Mouse (Mus musculus): ENCODE measurements around the gene Lars2.

The Lars2 gene

GRCm38 (mm10) chr9:123480253-123480921, 113.7 kb downstream of the Lars2 start:
- WGBS, result 68% methylated on average over 18 of the region's 18 CpGs

DNA sequence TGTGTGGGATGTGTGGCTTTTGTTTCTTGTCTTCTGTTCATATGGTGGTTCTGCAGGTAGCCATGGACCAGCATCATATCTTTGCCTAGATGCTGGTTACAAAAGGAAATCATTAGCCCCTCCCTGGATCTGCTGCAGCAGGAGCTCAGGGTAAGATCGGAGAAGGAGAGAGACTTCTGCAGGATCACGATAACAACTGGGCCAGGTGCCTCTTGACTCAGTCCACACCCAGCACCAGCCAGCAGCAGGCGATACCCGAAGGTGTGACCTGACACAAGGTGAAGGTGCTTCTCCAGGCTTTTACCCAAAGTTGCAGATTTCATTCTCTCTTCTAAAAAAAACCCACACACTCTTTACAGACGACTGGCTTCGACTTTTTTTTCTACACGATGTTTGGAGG, 114.4 kb downstream of the Lars2 start:
- 48% methylated on average over 7 of the region's 7 CpGs for WGBS

DNA sequence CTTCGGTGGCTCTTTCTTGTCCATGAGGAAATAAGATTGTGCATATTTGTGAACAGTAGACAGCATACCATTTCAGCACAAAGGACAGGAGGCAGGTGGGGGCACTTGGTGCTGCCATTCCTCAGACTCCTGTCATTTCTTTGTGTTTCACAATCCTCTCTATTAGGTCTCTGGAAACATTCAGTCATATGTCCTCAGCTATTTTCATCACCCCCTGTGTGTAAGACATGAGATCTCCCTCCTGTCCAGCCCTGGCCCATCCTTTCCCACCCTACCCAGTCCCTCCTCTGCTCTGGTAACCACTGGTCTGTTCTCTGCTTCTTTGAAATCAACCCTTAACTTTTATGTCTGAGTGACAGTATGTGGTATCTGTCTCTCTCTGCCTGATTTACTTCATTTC, 116.9 kb downstream of the Lars2 start:
- WGBS, result 78% methylated on average over 1 of the region's 1 CpGs

DNA sequence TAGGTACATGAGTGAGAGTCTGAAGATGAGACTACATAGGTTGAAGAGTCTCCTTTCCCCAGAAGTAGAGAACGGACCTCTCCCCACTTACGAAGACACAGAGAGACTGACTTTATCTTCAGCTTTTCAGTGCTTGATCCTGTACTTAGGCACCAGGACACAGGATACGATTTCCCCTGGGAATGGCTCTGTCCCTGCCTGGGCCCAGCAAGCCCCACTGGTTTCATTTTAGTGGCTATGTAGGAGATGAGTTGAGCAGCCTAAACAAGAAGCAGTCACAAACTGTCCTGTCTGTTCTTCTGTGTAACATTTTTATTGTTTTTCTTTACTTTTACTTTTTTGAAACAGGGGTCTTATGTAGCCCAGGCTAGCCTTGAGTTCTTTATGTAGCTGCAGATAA, 118.1 kb downstream of the Lars2 start:
- 81% methylated on average over 3 of the region's 3 CpGs for WGBS

DNA sequence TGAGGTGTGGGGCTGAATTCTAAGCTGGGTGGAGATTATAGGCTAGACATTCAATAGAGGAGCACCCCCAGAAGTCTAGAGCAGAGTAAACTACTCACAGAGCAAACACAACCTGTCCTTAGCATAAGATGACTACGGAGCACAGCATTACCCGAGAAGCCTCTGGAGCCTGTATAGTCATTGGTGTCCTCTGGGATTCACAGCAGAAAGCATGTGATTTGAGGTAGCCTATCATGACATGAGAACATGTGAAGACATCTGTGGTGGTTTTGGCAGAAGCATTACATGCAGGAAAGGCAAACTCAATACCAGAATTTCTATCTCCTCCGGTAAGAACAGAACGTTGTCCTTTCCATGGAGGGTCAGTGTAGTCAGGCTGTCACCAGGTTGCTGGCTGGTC, 118.8 kb downstream of the Lars2 start:
- WGBS, result 94% methylated on average over 4 of the region's 4 CpGs

DNA sequence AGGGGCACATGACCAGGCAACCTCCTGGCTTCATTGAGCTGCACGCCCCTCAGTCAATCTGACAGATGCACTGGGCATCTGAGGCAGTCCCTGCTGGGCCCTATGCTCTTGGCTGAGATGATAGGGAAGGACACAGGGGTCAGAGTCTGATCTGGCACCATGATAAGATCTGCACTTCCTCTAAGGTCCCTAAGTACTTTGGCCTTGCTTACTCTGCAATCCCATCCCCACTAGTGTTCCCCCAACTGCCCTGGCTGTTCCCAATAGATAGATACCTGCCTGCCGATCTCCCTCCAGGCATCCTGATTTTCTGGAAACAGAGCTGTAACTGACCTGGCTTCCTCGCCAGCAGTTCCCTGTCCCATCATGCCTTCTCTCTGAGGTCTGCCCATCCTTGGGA, 119.9 kb downstream of the Lars2 start:
- WGBS, result 88% methylated on average over 3 of the region's 3 CpGs

GRCm38 (mm10) chr9:123489073-123489472, 122.3 kb downstream of the Lars2 start:
- WGBS, result 74% methylated on average over 2 of the region's 2 CpGs

DNA sequence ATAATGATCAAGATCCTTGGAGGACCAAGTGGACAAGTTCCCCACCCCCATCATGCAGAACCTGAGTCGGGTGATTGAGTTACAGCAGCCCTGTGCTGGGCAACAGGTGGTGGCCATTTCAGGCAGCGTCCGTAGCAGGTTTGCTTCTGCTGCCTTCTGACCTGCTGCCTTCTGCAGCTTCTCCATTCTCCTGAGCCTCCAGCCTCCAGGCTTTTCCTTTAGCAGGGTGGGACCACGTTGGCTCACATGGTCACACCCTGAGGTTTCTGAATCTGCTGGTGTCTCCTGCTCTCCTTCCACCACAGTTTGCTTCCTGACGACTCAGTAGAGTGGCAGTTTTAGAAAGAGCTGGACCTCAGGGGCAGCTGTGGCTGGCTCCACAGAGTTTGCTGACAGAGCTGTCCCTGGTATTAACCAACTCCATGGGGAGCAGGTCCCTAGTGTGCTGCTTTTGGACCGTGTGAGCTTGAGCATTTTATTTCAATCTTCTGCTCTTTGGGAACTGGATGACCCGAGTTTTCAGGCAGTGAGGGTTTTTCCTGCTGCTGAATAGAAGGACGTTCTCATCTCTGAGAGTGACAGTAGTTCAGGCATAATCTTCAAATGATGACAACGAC, 123.1 kb downstream of the Lars2 start:
- 74% methylated on average over 9 of the region's 9 CpGs for WGBS

DNA sequence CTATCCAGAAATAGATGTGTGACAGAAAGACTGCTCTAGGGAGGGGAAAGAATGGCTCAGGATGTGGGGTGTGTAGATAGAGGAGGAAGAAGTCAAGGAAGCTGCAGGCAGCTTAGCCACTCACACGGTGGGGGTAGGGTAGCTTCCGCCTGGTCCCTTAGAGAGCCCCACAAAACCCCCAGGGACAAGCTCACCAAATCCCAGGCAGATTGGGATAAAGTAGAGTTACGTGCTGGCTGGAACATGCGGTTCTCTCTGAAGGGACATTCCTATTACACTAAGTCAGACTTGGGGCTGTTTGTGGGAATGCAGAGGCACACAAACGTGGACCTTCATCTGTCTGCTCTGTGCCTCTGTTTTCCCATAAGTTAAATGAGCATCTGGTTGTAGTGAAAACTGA, 124.2 kb downstream of the Lars2 start:
- 76% methylated on average over 5 of the region's 5 CpGs for WGBS

DNA sequence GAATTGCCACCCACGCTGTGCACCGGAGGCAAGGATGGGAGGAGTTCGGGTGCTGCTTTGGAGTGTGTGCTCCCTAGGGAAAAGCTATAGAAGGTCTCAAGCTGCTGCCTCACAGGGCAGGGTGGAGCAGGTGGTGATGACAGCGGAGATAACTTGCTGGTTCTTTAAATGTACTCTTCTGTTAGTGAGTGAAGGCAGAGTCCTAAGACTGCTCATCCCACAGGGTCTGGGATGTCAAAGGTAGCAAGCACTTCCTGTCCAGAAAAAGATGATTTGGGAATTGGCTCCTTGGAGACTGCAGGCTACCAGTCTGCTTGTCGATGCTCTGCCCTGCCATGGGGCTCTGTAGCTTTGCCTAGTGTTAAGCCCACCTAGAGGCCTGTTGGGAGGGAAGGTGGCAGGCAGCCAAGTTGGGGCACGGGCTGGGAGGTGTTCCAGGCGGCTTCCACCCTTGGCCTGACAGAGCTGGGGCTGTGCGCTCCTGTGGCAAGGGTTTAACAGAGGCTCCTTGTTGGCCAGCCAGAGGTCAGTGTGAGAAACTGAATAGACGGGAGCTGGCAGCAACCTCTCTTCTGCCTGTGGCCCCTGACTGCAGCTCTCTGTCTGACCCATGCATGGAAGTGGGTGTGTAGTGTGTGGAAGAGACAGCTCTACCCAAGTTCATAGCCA, 125.3 kb downstream of the Lars2 start:
- WGBS, result 55% methylated on average over 9 of the region's 9 CpGs

GRCm38 (mm10) chr9:123496665-123497064, 129.9 kb downstream of the Lars2 start:
- 45% methylated on average over 13 of the region's 13 CpGs for WGBS

DNA sequence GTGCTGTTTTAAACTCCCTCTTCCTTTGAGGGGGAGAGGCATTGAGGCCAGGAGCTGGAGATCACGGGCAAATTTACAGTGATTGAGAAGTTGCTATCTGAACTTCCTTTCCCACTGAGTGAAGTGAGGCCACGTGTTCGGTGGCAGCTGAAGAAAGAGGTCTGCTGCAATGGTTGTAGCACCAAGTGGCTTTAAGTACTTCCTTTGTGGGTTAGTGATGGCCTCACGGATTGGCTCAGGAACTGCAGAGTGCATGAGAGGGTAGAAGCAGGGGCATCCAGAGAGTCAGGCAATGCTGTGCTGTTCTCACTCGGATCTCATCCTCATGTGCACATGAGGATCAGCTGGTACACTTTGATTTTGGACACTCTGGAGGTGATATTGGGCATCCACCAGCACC, 131.2 kb downstream of the Lars2 start:
- 79% methylated on average over 5 of the region's 5 CpGs for WGBS

GRCm38 (mm10) chr9:123500480-123500879, 133.8 kb downstream of the Lars2 start:
- 87% methylated on average over 4 of the region's 4 CpGs for WGBS

DNA sequence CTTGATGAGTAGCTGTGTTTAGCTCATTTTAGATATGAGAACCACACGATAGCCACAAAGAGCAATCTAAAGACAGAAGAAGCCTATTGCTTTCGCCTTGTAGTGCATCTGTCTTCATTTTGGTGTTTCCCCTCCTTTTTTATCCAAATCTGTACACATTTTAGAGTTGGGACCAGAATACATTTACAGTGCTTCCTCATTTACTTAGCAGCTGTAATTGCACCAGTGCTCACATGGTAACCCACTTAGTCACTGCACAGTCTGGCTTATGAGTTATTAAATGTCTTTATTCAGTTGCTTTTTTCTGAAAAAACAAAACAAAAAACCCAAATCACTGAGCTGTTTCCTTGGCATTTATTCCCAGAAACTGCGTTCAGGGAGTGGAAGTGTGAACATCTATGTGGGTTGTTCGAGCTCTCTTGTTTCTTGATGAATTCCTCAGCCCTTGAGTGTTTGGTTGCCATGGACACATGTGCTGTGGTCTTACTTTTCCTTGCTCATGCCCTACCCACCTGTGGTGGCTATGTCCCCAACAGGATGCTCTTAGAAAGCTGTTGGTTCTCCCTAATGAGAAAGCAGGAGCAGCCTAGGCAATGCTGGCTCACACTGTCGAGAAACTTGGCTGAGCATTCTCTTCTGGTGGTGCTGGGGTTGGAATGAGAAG, 136.6 kb downstream of the Lars2 start:
- 32% methylated on average over 5 of the region's 5 CpGs for WGBS

- 20% methylated on average over 2 of the region's 2 CpGs for WGBS
Measured at GRCm38 (mm10) chr9:123504325-123504724, 137.6 kb downstream of the Lars2 start.

DNA sequence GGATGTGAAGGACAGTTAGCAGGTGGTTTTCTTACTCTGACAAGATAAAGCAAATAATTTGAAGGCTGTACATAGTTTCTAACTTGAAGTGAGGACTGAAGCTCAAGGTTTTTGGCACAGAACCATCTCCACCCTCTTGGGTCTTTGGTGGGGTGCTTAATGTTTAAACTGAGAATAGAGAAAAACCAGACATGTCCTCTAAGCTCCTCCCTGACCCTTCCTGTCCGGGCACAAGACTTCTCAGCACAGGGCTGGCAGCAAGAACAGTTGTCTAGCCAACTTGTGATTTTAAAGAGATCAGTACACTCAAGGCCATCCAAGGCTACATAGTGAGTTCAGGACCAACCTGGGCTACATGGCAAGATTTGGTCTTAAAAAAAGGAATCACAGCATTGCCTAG, 138.9 kb downstream of the Lars2 start:
- WGBS, result 73% methylated on average over 1 of the region's 1 CpGs

- 75% methylated on average over 4 of the region's 4 CpGs for WGBS
Measured at GRCm38 (mm10) chr9:123506270-123507146, 139.8 kb downstream of the Lars2 start.

DNA sequence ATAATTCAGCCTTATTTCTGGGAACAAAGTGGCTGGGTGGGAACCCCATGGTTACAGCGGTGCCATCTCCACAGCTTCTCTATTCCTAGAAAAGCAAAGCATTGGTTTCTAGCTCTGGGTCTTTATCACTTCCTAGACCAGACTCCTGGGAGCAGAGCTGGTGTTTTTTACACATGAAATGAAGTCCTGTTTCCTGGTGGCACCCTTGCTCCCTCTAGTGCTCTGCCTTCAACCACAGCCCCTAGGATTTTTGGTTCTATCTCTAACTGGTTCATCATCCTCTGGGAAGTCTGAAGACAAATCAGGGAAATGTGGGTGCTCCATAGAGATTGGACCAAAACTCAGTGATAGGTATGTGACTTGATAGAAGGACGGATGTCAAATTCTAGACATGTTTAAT, 140.7 kb downstream of the Lars2 start:
- WGBS, result 86% methylated on average over 2 of the region's 2 CpGs

GRCm38 (mm10) chr9:123508986-123509385, 142.3 kb downstream of the Lars2 start:
- WGBS, result 80% methylated on average over 2 of the region's 2 CpGs

DNA sequence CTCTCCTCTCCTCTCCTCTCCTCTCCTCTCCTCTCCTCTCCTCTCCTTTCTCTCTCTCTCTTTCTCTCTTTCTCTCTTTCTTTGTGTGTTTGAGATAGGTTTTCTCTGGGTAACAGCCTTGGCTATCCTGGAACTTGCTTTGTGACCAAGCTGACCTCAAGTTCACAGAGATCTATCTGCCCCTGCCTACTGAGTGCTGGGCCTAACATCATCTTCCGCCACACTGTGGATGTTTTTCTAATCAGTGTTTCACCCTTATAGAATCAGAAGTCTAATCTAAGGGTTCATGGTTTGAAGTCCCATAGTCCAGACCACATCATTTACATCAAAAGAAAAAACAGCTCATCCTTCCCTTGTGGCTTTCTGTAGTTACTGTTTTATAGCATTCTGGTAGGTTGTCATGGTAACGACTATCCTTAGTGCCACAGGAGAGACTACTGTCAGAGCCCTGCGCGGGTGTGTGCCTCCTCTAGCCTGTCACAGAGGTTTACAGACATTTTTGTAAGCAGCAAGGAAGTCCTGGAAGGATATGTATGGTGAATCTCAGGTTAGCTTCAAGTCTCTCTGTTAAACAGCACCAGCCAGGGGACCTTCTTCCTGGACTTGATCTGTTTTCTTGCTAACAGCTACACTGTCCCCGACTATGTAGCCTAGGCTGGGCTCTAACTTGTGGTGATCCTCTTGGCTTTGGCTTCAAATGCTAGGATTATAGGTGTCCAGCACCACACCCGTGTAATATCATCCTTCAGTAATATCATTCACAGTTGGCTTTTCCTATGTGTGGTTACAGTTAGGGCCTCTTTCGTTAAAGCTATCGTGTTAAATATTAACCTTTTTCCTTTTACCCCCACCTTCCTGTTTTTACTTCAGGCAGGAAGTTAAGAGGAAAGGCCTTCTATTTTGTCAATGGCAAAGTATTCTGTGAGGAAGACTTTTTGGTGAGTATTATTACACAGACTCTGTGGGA, 143.2 kb downstream of the Lars2 start:
- WGBS, result 56% methylated on average over 8 of the region's 8 CpGs
